Mouse (Mus musculus): ENCODE results near the gene Furin.

The Furin gene

GRCm38 (mm10) chr7:80372166-80372565 lies 33.1 kb downstream of the Furin start:
- no peak for DNase-seq (ENCODE audit: low spot score in 2 of 2)

- DNase-seq (ENCODE audit: low spot score in 2 of 2), result peak; percentile 52 to 82
Observed at GRCm38 (mm10) chr7:80371041-80371751, 34.0 kb downstream of the Furin start, which contains the start of gene Man2a2. Gene Man2a2, minus strand, starts transcription at chr7:80371375.

- peak; percentile 77 to 79 for DNase-seq (ENCODE audit: low spot score in 2 of 2)
Observed at GRCm38 (mm10) chr7:80370649-80371040, 34.6 kb downstream of the Furin start.

- no peak for DNase-seq (ENCODE audit: low spot score in 2 of 2)
Observed at GRCm38 (mm10) chr7:80369967-80370431, 35.2 kb downstream of the Furin start.

DNA sequence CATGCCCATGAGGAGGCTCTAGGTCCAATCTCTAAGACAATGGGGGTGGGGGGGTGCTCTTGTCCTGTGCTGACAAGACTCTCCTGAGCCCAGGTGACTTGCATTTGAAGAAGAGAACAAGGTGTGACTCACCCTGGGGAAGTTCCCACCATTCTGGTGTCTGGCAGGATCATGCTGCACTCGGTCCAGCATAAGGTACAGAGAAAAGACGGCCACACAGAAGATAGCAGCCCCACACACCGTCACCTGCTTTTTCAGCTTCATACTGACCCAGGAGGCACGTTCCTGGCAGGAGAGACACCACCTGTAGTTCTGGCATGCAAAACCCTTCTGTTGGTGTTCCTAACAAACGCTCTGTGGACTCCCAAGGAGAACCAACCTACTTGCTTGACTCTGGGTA lies 35.8 kb downstream of the Furin start:
- no peak for DNase-seq (ENCODE audit: low spot score in 2 of 2)

DNA sequence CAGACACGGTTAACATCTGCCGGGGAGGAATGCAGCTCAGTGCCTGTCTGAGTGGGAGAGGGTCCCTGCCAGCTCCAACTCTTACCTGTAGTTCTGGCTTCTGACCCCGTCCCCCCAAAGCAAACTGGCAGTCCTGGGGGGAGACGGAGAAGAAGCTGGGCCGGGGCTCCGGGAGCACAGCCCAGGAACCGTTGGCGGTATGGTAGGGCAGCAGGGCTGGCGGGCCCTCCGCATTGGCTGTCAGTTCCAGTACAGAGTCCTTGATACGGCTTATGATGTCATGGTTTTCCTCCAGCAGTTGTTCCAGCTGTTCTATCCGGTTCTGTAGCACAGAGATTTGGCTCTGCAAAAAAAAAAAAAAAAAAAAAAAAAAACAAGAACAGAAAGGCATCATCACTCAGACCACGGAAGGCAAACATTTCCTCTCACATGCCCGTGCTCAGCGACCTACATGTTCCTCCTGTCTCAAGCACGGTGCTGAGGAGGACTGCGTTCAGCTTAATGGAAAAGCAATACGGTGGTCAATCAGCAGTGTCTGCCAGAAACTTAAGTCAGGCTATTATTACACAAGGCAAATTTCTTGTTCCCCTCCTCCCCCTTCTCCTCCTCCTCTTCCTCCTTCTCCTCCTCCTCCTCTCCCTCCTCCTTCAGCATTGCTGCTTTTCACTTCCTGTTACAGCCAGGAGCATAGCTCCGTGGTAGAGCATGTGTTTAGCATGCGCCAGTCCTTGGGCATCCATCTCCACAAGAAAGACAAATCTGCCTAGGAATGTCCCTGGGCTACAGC lies 36.4 kb downstream of the Furin start:
- no peak for DNase-seq (ENCODE audit: low spot score in 2 of 2)

DNA sequence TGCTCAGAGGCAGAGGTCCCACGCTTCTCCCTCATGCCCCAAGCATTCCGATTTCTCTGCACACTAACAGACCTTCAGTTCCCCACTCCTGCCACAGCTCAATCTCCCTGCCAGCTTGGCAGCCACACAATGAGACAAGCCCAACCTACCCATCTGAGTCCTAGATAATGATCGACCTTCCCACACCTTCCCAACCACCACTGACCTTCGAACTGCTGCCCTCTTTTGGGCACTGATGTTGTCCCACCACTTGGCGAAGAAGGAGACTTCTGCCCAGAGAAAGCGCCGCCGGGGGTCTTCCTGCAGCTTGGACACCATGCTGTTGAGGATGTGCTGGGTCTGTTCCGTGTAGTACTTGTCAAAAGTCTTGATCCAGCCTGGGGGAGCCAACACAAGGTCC lies 37.2 kb downstream of the Furin start:
- no peak for DNase-seq (ENCODE audit: low spot score in 2 of 2)

DNA sequence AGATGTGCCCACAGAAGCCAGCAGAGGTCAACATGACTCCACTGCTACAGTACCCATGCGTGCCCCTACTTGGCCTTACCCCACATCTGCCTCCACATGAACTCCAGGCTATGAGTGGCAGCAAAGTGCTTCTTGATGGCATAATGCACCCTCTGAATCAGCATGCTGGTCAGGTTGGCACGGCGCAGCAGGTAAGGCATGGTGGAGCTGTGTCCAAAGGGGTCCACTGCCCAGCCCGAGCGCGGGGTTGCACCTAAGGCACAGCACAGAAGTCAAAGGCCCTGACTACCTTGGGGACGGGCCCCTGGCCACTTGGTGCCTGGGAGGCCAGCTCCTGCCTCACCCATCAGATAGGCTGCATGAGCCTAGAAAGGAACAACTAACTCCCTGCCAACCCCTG lies 38.0 kb downstream of the Furin start:
- DNase-seq (ENCODE audit: low spot score in 2 of 2), result no peak

DNA sequence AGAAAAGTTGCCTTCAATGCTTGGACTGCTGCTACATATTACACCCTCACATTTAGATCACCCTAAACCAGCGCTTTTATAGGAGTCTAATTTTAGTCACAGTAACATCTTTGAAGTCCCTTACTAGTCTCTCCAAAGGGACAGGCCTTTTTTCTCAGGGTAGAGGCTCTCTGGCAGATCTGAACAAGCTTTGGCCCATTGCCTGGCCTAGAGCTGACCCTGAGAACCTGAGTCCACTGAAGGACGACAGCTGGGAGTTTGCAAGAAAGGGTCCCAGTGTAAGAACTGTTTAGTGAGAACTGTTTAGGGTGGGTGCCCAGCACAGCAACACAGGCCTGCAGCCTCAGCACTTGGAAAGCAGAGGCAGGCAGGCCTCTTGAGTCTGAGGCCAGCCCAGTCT lies 39.5 kb downstream of the Furin start:
- no peak for DNase-seq (ENCODE audit: low spot score in 2 of 2)

DNA sequence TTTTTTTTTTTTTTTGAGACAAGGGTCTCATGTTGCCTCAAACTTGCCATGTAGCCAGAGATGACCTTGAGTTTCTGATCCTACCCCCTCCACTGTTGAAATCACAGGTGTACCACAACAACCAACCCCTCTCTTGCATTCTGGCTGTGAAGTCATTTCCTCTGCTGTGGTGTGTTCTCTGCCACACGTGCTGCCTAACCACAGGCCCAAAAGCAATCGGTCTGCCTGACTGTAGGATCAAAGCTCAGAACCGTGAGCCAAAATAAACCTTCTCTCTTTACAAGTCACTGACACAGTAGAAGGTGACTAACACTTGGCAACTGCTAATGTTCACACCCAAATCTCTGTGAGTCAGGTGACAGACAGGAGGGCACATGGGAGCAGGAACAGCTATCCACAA lies 44.8 kb downstream of the Furin start:
- no peak for DNase-seq (ENCODE audit: low spot score in 2 of 2)

DNA sequence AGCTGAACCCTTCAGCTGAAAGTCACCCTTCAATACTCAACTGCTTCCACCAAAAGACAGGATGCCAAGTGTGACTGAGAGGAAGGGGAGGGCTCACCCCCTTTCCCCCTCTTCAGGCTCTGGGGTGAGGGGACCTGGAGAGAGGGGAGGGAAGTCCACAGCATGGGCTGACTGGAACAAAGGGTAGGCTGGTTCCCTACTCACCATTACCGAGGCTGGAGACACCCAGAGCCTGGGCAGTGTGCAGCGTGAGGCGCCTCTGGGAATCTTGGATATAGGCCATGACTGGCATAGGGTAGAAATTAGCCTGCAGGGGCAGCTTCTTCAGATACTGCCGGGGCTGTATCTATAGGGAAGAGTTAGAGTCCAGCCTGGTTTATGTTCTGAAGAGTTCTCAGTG lies 47.2 kb downstream of the Furin start:
- DNase-seq (ENCODE audit: low spot score in 2 of 2), result no peak

DNA sequence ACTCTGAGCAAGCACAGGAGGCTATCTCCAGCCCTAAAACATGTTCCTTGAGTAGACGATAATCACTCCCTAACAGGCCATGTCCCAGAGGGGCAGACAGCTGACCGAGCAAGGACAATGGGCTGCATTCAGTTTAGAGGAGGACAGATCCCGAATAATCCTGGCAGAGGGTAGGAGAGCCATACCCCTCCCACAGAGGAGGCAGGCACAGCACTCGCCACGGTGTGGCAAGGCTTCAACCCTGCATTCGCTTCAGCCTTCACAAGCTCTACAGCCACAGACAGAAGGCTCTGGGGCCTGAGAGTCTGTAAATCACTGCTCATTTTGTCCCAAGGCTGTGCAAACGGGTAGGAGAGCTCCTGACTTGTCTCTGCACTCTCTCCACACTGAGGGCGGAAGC lies 48.1 kb downstream of the Furin start:
- DNase-seq (ENCODE audit: low spot score in 2 of 2), result no peak

DNA sequence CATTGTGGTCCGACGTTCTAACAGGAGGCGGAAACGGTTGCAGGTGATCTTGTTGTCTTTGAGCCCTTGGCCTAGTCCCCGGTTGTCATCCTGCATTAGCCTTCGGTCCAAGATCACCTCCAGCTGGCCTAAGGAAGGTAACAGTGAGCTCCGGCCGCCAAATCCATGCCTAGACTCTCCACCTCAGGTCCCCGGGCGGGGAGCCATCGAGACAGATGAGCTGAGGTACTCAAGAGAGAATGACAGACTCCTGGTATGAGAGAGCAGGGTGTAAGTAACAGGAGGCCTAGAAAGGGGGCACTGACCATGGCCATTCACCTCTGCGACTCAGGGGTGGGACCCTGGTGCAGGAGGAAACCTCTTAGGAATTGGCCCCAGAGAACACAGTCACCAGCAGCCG lies 48.9 kb downstream of the Furin start:
- DNase-seq (ENCODE audit: low spot score in 2 of 2), result no peak

DNA sequence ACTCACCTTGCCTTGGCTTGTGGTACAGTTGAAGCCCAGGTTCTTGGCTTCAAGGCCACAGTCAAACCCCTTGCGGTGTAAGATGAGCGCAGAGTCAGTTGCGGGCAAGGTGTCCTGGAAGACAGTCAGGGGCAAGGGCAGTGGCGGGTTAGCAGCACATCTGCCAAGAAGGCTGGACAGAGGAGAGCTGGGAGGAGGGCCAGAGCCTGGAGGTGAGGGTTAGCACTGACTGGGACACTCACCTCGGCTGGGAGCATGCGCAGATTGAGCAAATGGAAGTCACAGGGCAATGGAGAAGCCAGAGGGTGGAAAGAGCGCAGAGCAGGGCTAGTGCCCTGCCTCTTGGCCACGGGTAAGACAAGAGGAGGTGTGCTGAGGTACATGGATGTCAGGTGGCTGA lies 52.3 kb downstream of the Furin start:
- DNase-seq (ENCODE audit: low spot score in 2 of 2), result no peak

GRCm38 (mm10) chr7:80350808-80351207 lies 54.4 kb downstream of the Furin start:
- no peak for DNase-seq (ENCODE audit: low spot score in 2 of 2)

DNA sequence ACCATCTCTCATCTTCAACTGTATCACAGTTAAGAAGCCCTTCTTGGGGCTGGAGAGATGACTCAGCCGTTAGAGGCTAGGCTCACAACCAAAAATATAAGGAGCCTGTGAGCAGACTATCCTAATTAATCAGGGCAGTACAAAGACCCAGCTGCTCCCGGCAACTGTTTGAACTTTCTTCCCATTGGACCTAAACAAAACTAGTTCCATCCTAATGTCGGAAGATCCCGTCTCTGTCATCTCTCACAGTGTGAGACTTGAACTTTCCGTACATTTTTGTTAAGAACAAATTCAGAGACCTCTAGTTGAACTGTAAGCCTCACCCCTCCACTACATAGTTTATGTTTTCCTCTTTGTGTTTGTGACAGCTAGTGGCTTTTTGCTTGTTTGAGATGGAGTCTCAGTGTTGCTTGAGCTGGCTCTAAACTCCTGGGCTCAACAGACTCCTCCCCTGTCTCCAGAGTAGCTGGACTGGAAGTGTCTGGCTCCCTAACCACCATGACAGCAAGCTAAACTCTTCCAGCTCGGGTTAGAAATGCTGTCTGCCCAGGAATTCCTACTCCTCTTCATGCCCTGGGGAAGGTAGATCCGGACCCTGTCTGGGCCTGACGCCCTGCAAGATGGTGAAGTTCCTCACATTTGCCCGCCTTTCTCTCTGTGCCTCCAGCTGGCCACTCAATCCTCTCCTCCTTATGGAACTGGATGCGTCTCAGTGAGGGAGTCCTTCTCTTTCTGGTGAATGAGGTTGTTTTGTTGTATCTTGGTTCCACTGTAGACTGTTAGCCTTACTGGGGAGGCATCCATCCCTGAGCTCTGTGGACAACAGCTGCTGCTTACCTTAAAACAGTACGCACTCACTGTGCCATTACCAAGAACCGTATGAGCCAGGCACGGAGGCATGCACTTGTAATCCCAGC lies 57.3 kb downstream of the Furin start:
- DNase-seq (ENCODE audit: low spot score in 2 of 2), result no peak

DNA sequence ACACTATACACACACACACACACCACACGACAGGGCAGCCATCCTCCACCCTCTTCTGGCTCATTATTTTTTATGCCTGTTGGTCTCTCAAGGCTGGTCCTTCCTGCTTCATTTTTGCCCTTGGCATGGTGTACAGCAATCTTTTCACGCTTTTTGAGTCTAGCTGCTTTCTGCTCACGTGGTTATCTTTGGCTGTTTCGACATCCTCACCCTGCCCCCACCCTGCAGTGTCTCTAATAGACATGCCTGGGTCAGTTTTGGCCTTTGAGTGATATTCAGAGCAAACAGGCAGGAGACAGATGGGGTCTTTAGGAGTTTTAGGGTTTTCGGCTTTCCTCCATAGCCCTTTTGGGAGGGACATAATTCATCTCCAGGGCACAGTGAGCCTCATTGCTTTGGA lies 58.4 kb downstream of the Furin start:
- DNase-seq (ENCODE audit: low spot score in 2 of 2), result no peak

GRCm38 (mm10) chr7:80346173-80346572 lies 59.1 kb downstream of the Furin start:
- no peak for DNase-seq (ENCODE audit: low spot score in 2 of 2)

- DNase-seq (ENCODE audit: low spot score in 2 of 2), result no peak
Observed at GRCm38 (mm10) chr7:80343270-80344018, 61.8 kb downstream of the Furin start.

DNA sequence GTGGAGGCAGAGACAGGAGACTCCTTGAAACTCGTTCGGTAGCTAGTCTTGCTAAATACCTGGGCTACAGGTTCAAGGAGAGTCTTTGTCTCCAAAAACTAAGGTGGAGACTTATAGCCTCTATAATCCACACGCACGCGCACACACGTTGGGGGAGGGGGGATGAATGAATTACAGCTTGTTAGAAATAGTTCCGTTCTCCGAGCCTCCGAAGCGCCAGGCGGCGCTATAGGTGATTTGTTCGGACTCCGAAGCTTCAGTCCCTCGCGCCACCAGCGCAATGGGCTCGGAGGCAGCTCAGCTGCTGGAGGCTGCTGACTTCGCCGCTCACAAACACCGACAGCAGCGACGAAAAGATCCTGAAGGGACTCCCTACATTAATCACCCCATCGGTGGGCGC lies 62.4 kb downstream of the Furin start, which contains the start of gene Hddc3:
Gene Hddc3 (plus strand): TSS at position 247 of the 400 bp plus-strand sequence.
- peak; percentile 91 to 94 for DNase-seq (ENCODE audit: low spot score in 2 of 2)

DNA sequence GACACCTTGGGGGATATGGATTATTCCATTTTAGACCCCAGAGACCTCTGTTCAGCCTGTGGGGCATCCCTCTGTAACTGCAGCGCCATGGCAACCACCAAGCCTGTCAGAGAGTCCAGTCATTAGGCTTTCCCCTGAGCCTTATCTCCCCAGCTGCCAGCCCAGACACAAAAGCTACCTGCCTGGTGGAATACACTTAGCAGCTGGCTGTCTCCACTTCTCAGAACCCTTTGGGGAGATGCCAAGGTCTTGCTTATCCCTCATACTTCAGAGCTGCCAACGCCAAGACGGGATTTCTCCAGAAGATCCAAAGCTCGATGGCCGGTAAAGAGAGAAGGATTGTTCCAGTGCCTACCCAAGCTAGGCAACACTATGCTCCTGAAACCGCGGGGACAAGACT lies 63.4 kb downstream of the Furin start:
- DNase-seq (ENCODE audit: low spot score in 2 of 2), result no peak
